Mouse (Mus musculus) stomach, postnatal 0 days (tissue): ENCODE results near the gene Ubl3. TPM values are rescaled to one million over a fixed set of nuclear protein-coding genes. Genes with fewer than 3 reads are reported as not detected.

ENCODE experiments used
- ATAC-seq: fragments of 200-750 bp; cut with Nextera tagmentation; 2 replicates; pipeline ENCODE4 v1.8.0; 2017; ENCODE audit not compliant: low FRiP score, low TSS enrichment
- DNase-seq: peaks from one replicate; pipeline ENCODE4 v3.0.0-alpha.2; 2016; ENCODE audit warnings: low spot score
- H3K27ac ChIP-seq: fragments of 300-500 bp; sonication (generic); replicated peaks from 2 replicates; pipeline ENCODE4 v1.5.1; 2014; ENCODE audit warnings: mild to moderate bottlenecking, control low read depth
- H3K27me3 ChIP-seq: fragments of 300-500 bp; sonication (generic); 2 replicates; pipeline ENCODE4 v1.6.1; 2014; ENCODE audit warnings: low read length; ENCODE audit not compliant: control insufficient read depth, insufficient read depth
- H3K36me3 ChIP-seq: fragments of 300-500 bp; sonication (generic); 2 replicates; pipeline ENCODE4 v1.6.1; 2014; ENCODE audit warnings: low read length, mixed read lengths; ENCODE audit not compliant: control insufficient read depth, insufficient read depth
- H3K4me1 ChIP-seq: fragments of 300-500 bp; sonication (generic); replicated peaks from 2 replicates; pipeline ENCODE4 v1.6.1; 2014; ENCODE audit warnings: antibody characterized with exemption; ENCODE audit not compliant: control insufficient read depth, insufficient read depth
- H3K4me2 ChIP-seq: fragments of 300-500 bp; sonication (generic); replicated peaks from 2 replicates; pipeline ENCODE4 v1.6.1; 2014; ENCODE audit warnings: low read depth, mild to moderate bottlenecking, control low read depth, moderate library complexity
- H3K4me3 ChIP-seq: fragments of 300-500 bp; sonication (generic); 2 replicates; pipeline ENCODE4 v1.5.1; 2014; ENCODE audit warnings: low read depth, low read length, control low read depth
- H3K9ac ChIP-seq: fragments of 300-500 bp; sonication (generic); 2 replicates; pipeline ENCODE4 v1.6.1; 2014; ENCODE audit warnings: mild to moderate bottlenecking, low read length, control low read depth, mixed read lengths
- H3K9me3 ChIP-seq: fragments of 300-500 bp; sonication (generic); 2 replicates; pipeline ENCODE4 v1.6.1; 2016; ENCODE audit warnings: low read length; ENCODE audit not compliant: control insufficient read depth
- CTCF ChIP-seq: IDR thresholded peaks from 2 replicates; pipeline ENCODE4 v1.5.1; 2016; ENCODE audit warnings: antibody characterized with exemption, low read depth, mild to moderate bottlenecking, moderate library complexity
- EP300 ChIP-seq: optimal IDR thresholded peaks from 2 replicates; pipeline ENCODE3; 2016; ENCODE audit warnings: antibody characterized with exemption
- WGBS: fragments of 180-500 bp; shearing (Covaris S2); extraction: QIAGEN DNeasy Blood & Tissue Kit; methylation state at CpG from one replicate; pipeline ENCODE4 v1.1.7; 2014; 5-methylcytosine and 5-hydroxymethylcytosine counted together
- polyA plus RNA-seq: library from polyadenylated mRNA; unstranded; fragments of >200 nt; fragmentation: Nextera tagmentation; extraction: Ambion mirVana; gene quantifications from 2 replicates; pipeline ENCODE4 v1.2.1, GENCODE M21; 2015

Gene Ubl3
- polyA plus RNA-seq, 1 experiment from 2014 or later, result 117 TPM

- WGBS, result 63% methylated on average over 4 of the region's 4 CpGs
- no peak overlapping the region for H3K4me3 ChIP-seq
- DNase-seq (no peak), ATAC-seq (no peak)
- no peak overlapping the region for H3K4me2 ChIP-seq
- no peak overlapping the region for H3K27ac ChIP-seq
- no peaks in the 10 kb centered on the region for H3K4me1 ChIP-seq
- H3K9me3 ChIP-seq, result no peaks in the 10 kb centered on the region
- no peaks in the 10 kb centered on the region for H3K27me3 ChIP-seq
- H3K9ac ChIP-seq, result no peak overlapping the region
- no peak for TF ChIP-seq CTCF
- no peak for TF ChIP-seq EP300
- no peaks in the 10 kb centered on the region for H3K36me3 ChIP-seq
Observed at GRCm38 (mm10) chr5:148517445-148517844, 35.1 kb downstream of the Ubl3 start.

- ATAC-seq (no peak; the same call in 1 of the 2 replicates), DNase-seq (no peak)
- H3K27ac ChIP-seq, result no peak overlapping the region
- peaks cover 6% of the 10 kb centered on the region; the same call in 1 of the 2 replicates for H3K36me3 ChIP-seq
- H3K9me3 ChIP-seq, result no peaks in the 10 kb centered on the region
- H3K9ac ChIP-seq, result no peak overlapping the region
- no peak overlapping the region for H3K4me2 ChIP-seq
- WGBS, result 52% methylated on average over 5 of the region's 5 CpGs
- no peaks in the 10 kb centered on the region for H3K27me3 ChIP-seq
- H3K4me1 ChIP-seq, result no peaks in the 10 kb centered on the region
- H3K4me3 ChIP-seq, result no peak overlapping the region
- no peak for TF ChIP-seq EP300
- no peak for TF ChIP-seq CTCF
Observed at GRCm38 (mm10) chr5:148512042-148512640, 40.4 kb downstream of the Ubl3 start.

- Histone ChIP-seq H3K4me2 (no peak overlapping the region), H3K4me3 (no peak overlapping the region), H3K36me3 (peaks cover 13% of the 10 kb centered on the region), H3K27me3 (no peaks in the 10 kb centered on the region), H3K9me3 (no peaks in the 10 kb centered on the region), H3K27ac (no peak overlapping the region), H3K9ac (no peak overlapping the region), H3K4me1 (no peaks in the 10 kb centered on the region)
- WGBS, result 61% methylated on average over 2 of the region's 2 CpGs
- DNase-seq (no peak), ATAC-seq (no peak)
- TF ChIP-seq CTCF (no peak), EP300 (no peak)
Observed at GRCm38 (mm10) chr5:148510265-148510664, 42.3 kb downstream of the Ubl3 start.

DNA sequence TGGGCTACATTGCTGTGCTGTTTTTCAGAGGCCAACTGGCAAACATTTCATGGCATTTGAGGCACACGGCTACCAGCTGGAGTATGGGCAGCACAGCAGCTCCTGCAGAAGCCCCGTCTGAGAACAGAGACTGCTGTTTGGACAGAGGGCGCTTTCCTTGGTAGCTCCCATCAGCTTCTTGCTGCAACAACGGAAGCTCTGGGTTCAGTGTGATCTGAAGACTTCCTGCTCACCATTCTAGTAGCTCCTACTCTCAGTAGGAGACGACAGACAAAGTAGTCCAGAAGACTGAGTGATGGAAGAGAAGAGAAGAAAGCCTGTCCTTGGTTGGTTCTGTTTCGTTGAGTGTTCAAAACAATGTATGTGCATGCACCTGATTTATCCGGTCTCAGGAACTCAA is 42.9 kb downstream of the Ubl3 start:
- Histone ChIP-seq H3K9me3 (no peaks in the 10 kb centered on the region), H3K4me2 (no peak overlapping the region), H3K4me3 (no peak overlapping the region), H3K9ac (no peak overlapping the region), H3K27ac (peak overlapping the region; percentile 49; the same call in 1 of the 2 replicates), H3K27me3 (no peaks in the 10 kb centered on the region), H3K4me1 (no peaks in the 10 kb centered on the region), H3K36me3 (peaks cover 13% of the 10 kb centered on the region)
- TF ChIP-seq CTCF (no peak), EP300 (no peak)
- ATAC-seq (no peak), DNase-seq (no peak)
- WGBS, result 62% methylated on average over 7 of the region's 7 CpGs

DNA sequence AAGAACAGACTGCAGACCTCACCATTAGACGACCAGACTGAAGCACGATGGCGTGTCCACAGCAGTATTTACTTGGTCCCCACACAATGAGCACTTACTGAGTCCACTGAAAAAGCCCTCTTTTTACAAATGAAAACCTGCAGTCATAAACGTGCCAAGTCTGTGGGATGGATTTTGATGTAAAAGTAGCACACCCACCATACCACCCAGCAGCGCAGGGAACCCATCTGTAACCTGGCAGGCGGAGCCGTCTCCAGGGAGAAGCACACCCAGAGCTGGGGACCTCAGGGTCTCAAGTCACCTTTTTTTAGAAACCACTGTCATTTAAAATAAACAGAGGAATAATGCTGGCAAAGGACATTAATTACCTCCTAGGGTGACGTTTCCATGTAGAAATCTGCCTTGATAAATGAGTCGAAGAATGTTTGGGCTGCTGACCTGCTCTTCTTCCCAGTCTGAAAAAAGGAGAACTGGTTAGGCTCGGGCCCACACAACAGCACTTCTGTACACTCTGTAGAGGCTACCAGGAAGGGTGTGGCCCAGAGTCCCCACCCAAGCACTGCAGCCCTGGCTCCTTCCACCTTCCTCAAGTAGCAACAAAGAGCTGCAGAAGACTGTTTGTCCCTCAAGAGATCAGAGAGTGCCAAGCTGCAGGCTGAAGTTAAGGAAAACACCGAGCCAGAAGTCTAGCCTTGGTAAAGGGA is 43.5 kb downstream of the Ubl3 start:
- DNase-seq (peak; percentile 46), ATAC-seq (peak; percentile 70; the same call in 1 of the 2 replicates)
- H3K9ac ChIP-seq, result no peak overlapping the region
- no peaks in the 10 kb centered on the region for H3K4me1 ChIP-seq
- H3K36me3 ChIP-seq, result peaks cover 13% of the 10 kb centered on the region
- no peaks in the 10 kb centered on the region for H3K9me3 ChIP-seq
- no peaks in the 10 kb centered on the region for H3K27me3 ChIP-seq
- 0 out of 2 replicates have a peak overlapping the region, but pooled peaks have one; percentile 49 for H3K27ac ChIP-seq
- 61% methylated on average over 11 of the region's 11 CpGs for WGBS
- no peak for TF ChIP-seq CTCF
- TF ChIP-seq EP300, result no peak
- H3K4me3 ChIP-seq, result no peak overlapping the region
- no peak overlapping the region for H3K4me2 ChIP-seq

DNA sequence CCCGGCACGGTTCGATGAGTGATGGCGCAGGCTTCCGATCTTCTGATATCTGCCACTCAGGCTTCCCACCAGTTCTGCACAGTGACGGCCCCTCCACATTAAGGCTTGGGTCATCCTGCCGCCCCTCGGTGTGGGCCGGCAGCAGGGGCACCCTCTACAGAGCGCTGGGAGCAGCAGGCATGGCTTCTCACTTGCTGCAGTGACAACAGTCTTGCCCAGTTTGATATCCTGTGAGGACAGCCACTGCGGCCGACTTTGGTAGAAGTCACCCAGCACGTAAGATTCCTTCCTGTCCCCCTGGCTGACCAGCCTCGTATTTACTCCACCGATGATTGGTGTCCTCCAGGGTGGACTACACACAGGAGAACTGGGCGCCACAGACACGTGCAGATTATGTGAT is 47.2 kb downstream of the Ubl3 start:
- Histone ChIP-seq H3K9me3 (no peaks in the 10 kb centered on the region), H3K36me3 (peaks cover 13% of the 10 kb centered on the region), H3K4me1 (no peaks in the 10 kb centered on the region), H3K27me3 (no peaks in the 10 kb centered on the region), H3K4me2 (no peak overlapping the region), H3K27ac (no peak overlapping the region), H3K4me3 (no peak overlapping the region), H3K9ac (no peak overlapping the region)
- TF ChIP-seq CTCF, result no peak
- ATAC-seq (no peak), DNase-seq (no peak)
- 95% methylated on average over 17 of the region's 17 CpGs for WGBS
